9 mouse cellular contexts compared by ENCODE assay signal in the genomic region with DNA sequence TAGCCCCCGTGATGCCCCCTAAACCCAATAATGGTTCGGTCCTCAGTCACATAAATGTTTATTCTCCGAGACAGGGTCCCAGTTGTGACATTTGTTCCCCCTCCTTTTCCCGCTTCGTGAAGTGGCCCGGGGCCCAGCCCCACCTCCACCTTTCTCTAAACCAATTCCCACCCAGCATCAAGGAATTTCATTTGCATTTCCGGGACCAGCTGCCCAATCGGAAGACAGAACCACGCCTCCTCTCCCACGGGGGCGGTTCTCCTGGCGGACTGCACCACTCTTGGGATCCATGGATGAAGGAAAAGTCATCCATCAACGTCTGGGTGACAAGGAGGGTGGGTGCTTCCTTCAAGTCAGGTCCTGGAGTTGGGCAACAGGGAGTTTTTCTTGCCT. TPM values are rescaled to one million over a fixed set of nuclear protein-coding genes. Genes with fewer than 3 reads are reported as not detected.
DNase-seq lines count a peak whose midpoint lies in the region; ATAC-seq lines count a peak whose summit lies in the region.
"Had no signal": no experiment of that assay in that cellular context is flagged by ENCODE, and none has a peak within 500 bp of the region (broad histone marks: within the 10 kb centered on the region; RNA-seq: fewer than 3 reads in every experiment).

No protein-coding gene starts in this region.

- WGBS in forebrain, embryonic 13.5 days = under 1% methylated on average over 13 of the region's 13 CpGs
- WGBS in intestine, embryonic 14.5 days = under 1% methylated on average over 13 of the region's 13 CpGs

- H3K27me3 ChIP-seq in forebrain, embryonic 13.5 days = peaks cover 45% of the 10 kb centered on the region
- H3K27me3 ChIP-seq in intestine, embryonic 14.5 days (replicated peaks; ENCODE audit: control insufficient read depth, insufficient read depth, low read length) = peaks cover 55% of the 10 kb centered on the region

- H3K4me2 ChIP-seq in forebrain, embryonic 13.5 days = peak overlapping the region; percentile 92
- peak overlapping the region; percentile 93 for H3K4me2 ChIP-seq in intestine, embryonic 14.5 days (ENCODE audit: low read length)

- peak; percentile 47 for DNase-seq in urinary bladder, postnatal 14 days (ENCODE audit: low spot score)
- DNase-seq in urinary bladder, postnatal 36 days (ENCODE audit: low spot score in 2 of 2) = no peak
- DNase-seq in intestine, embryonic 14.5 days (ENCODE audit: low spot score) = peak; percentile 88
- peak; percentile 89 to 94 for DNase-seq in left cerebral cortex, adult 18-20 months (ENCODE audit: low spot score in 2 of 2)
- peak; percentile 86 for DNase-seq in lung, postnatal 10 days
- DNase-seq in right cerebral cortex, postnatal 14 days = peak; percentile 81
- no peak for DNase-seq in thymus, postnatal 36 days

- no peaks in the 10 kb centered on the region for H3K36me3 ChIP-seq in forebrain, embryonic 13.5 days (ENCODE audit: poor library complexity, severe bottlenecking)
- H3K36me3 ChIP-seq in intestine, embryonic 14.5 days (ENCODE audit: control insufficient read depth, insufficient read depth, low read length) = no peaks in the 10 kb centered on the region

- peak; percentile 85 for ATAC-seq in forebrain, embryonic 13.5 days
- peak; percentile 88 for ATAC-seq in intestine, embryonic 14.5 days (replicated peaks; ENCODE audit: low FRiP score, low TSS enrichment, low read depth)

- H3K9ac ChIP-seq in forebrain, embryonic 13.5 days = peak overlapping the region; percentile 71
- 0 out of 2 replicates have a peak overlapping the region, but pooled peaks have one; percentile 16 for H3K9ac ChIP-seq in intestine, embryonic 14.5 days (ENCODE audit: low read length)

- H3K9me3 ChIP-seq in forebrain, embryonic 13.5 days (replicated peaks) = peaks cover 4% of the 10 kb centered on the region; the same call in 1 of the 2 replicates
- H3K9me3 ChIP-seq in intestine, embryonic 14.5 days (ENCODE audit: control insufficient read depth, low read length) = no peaks in the 10 kb centered on the region

- H3K4me3 ChIP-seq in forebrain, embryonic 13.5 days = peak overlapping the region; percentile 57
- peak overlapping the region; percentile 39 for H3K4me3 ChIP-seq in intestine, embryonic 14.5 days (ENCODE audit: low read depth, low read length)
- H3K4me3 ChIP-seq: megakaryocyte, embryonic 14.5 days had no signal

- H3K27ac ChIP-seq in forebrain, embryonic 13.5 days = peak overlapping the region; percentile 63; the same call in 1 of the 2 replicates
- H3K27ac ChIP-seq in intestine, embryonic 14.5 days (ENCODE audit: low read depth) = no peak overlapping the region

- peaks cover 32% of the 10 kb centered on the region for H3K4me1 ChIP-seq in forebrain, embryonic 13.5 days
- peaks cover 14% of the 10 kb centered on the region for H3K4me1 ChIP-seq in intestine, embryonic 14.5 days (replicated peaks; ENCODE audit: control insufficient read depth, insufficient read depth, low read length)

RNA-seq across cellular contexts. Expression of a gene that starts 0.4 kb away (rescaled TPM):
- 5.6 and 7.1 TPM in 2 replicates for polyA plus RNA-seq in forebrain, embryonic 13.5 days (2015; fragmentation: Nextera tagmentation; extraction: Ambion mirVana)
- polyA plus RNA-seq in intestine, embryonic 14.5 days (2014; fragmentation: Nextera tagmentation; extraction: Ambion mirVana) = 0.30 and 0.42 TPM in 2 replicates
- 100 to 1,000 TPM; 102 to 115 TPM for total RNA-seq in left cerebral cortex, adult 18-20 months (2021)

RNA-seq across cellular contexts. Expression of a gene that starts 25.1 kb away (rescaled TPM):
- polyA plus RNA-seq in forebrain, embryonic 13.5 days (2015; fragmentation: Nextera tagmentation; extraction: Ambion mirVana) = 2.7 and 3.4 TPM in 2 replicates
- polyA plus RNA-seq in intestine, embryonic 14.5 days (2014; fragmentation: Nextera tagmentation; extraction: Ambion mirVana) = 6.3 and 8.9 TPM in 2 replicates
- 1 to 10 TPM; 4.5 to 5.9 TPM for total RNA-seq in left cerebral cortex, adult 18-20 months (2021)

RNA-seq across cellular contexts. Expression of a gene that starts 32.0 kb away (rescaled TPM):
- 0.63 and 0.77 TPM in 2 replicates for polyA plus RNA-seq in forebrain, embryonic 13.5 days (2015; fragmentation: Nextera tagmentation; extraction: Ambion mirVana)
- 0.96 and 1.0 TPM in 2 replicates for polyA plus RNA-seq in intestine, embryonic 14.5 days (2014; fragmentation: Nextera tagmentation; extraction: Ambion mirVana)
- 10 to 100 TPM; 14.2 to 14.8 TPM for total RNA-seq in left cerebral cortex, adult 18-20 months (2021)

RNA-seq across cellular contexts. Expression of a gene that starts 32.5 kb away (rescaled TPM):
- 398 and 454 TPM in 2 replicates for polyA plus RNA-seq in forebrain, embryonic 13.5 days (2015; fragmentation: Nextera tagmentation; extraction: Ambion mirVana)
- polyA plus RNA-seq in intestine, embryonic 14.5 days (2014; fragmentation: Nextera tagmentation; extraction: Ambion mirVana) = 354 and 371 TPM in 2 replicates
- 100 to 1,000 TPM; 101 to 108 TPM for total RNA-seq in left cerebral cortex, adult 18-20 months (2021)

RNA-seq across cellular contexts. Expression of a gene that starts 52.2 kb away (rescaled TPM):
- 244 and 284 TPM in 2 replicates for polyA plus RNA-seq in forebrain, embryonic 13.5 days (2015; fragmentation: Nextera tagmentation; extraction: Ambion mirVana)
- polyA plus RNA-seq in intestine, embryonic 14.5 days (2014; fragmentation: Nextera tagmentation; extraction: Ambion mirVana) = 293 and 321 TPM in 2 replicates
- 100 to 1,000 TPM; 439 to 453 TPM for total RNA-seq in left cerebral cortex, adult 18-20 months (2021)

Comparison
In these comparisons a context has a peak if more than half of its experiments do, and no peak if none do; other contexts are left out.
1. DNase-seq: peak in urinary bladder, postnatal 14 days (single experiment), intestine, embryonic 14.5 days (single experiment), left cerebral cortex, adult 18-20 months (2 of 2), lung, postnatal 10 days (single experiment) and right cerebral cortex, postnatal 14 days (single experiment); none in urinary bladder, postnatal 36 days (0 of 2) and thymus, postnatal 36 days (0 of 2).